Mouse (Mus musculus) thymus, adult 2 months (tissue): ENCODE data around the gene Ntn4.

ENCODE experiments used
- CTCF ChIP-seq: fragments of 200-500 bp; IDR thresholded peaks from 2 replicates; pipeline ENCODE4 v1.5.1; 2012; ENCODE audit warnings: mild to moderate bottlenecking, control low read depth, low read length, moderate library complexity, borderline replicate concordance; ENCODE audit not compliant: control insufficient read depth, poor library complexity, insufficient read depth; ENCODE audit errors: extremely low read depth
- POLR2A ChIP-seq: fragments of 200-500 bp; IDR thresholded peaks from 2 replicates; pipeline ENCODE4 v1.6.1; 2012; ENCODE audit warnings: mild to moderate bottlenecking, low read length, control low read depth, moderate library complexity; ENCODE audit not compliant: control insufficient read depth, poor library complexity, insufficient read depth; ENCODE audit errors: extremely low read depth

- TF ChIP-seq CTCF: peak; percentile 58; the same call in 1 of the 2 replicates
- TF ChIP-seq POLR2A: no peak
Observed at GRCm38 (mm10) chr10:93594022-93594482, 46.4 kb upstream of the Ntn4 start.
